Mouse (Mus musculus): Measurements from ENCODE around the gene Srd5a2.

The Srd5a2 gene

GRCm38 (mm10) chr17:73984508-73984907 lies 63.2 kb downstream of the Srd5a2 start:
- no peak for DNase-seq

DNA sequence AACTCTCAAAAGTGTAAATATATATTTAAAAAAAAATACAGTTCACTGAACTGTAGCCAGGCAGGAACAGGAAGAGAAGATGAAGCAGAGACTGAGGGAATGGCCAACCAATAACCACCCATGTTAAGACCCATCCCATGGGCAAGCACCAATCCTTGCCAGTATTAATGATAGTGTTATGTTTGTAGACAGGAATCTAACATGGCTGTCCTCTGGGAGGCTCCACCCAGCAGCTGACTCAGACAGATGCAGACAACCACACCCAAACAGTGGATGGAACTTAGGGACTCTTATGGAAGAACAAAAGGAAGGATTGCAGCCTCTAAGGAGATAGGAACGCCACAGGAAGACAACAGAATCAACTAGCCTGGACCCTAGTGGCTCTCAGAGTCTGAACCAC lies 64.8 kb downstream of the Srd5a2 start:
- no peak for DNase-seq

GRCm38 (mm10) chr17:73976066-73976465 lies 71.7 kb downstream of the Srd5a2 start:
- no peak for DNase-seq

DNA sequence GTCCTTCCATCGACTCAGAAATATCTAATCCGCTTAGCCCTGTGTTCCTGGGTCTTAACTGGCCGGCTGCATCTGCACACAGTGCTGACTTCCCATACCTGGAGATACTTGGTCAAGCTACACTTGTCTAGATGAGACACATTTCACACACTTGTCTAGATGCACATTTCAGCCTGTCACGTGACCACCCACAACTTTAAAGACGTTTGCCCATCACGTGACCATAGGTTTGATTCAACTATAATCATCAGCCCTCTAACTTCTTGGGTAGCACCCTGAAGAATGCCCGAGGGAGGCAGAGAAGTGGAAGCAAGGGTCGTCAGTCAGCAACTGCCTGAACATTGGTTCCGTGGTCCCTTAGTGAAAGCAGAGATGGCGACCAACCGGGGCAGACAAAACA lies 75.1 kb downstream of the Srd5a2 start:
- DNase-seq: no peak

GRCm38 (mm10) chr17:73971291-73971690 lies 76.4 kb downstream of the Srd5a2 start:
- DNase-seq: no peak

DNA sequence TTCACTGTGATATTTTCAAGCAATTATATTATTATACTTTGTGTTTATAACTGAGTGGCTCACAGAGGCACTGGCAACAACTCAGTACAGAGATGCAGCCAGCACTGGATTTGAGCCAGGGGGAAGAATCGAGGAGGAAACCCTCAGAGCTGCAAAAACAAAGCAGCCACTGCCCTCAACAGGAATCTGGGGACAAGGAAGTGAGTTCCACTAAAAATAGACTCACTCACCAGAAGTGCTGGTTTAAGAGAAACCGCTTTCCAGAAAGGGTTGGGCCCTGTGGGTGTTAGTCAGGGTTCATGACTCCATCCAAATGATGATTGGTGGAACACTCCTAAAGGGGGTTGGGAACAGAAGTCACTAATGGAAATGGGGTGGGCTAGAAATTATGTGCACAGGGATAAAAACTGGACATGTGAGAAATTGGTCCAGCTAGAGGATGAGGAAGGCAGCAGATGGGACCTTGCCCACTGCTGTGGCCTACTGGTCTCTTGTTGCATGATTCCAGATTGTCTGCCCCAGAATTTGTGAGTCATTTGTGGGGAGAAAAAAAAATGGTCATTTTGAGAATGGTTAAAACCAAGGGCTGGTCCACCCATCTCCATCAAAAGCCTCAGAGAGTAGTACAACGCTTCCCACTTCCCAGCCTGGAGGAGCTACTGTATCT lies 77.2 kb downstream of the Srd5a2 start:
- DNase-seq: peak; percentile 86 to 91
